Mouse (Mus musculus) CH12.LX (cell line): ENCODE measurements at regions not wholly inside any gene's neighbourhood (a gene's known extent, or its start where the extent isn't known, plus 50 kb on each side); places are given as distances from the start of the nearest gene placed in this dataset.
"Not testable (repeated sequence)": the region's sequence is repeated elsewhere in the genome, so short reads cannot be mapped to it uniquely, and the experiment has no call there.

ENCODE experiments used
- CTCF ChIP-seq, 2 experiments: IDR thresholded peaks in 1 of 2; conservative IDR thresholded peaks in 1 of 2; 2 replicates each; pipeline ENCODE4 v1.5.1; 2011 to 2012; ENCODE audit warnings: low read depth in 2 of 2, low read length in 2 of 2, improper control_type of control experiment in 1 of 2, inconsistent platforms in 1 of 2, mild to moderate bottlenecking in 1 of 2, moderate library complexity in 1 of 2
- GABPA ChIP-seq: IDR thresholded peaks from 2 replicates; pipeline ENCODE4 v1.6.1; 2012; ENCODE audit warnings: low read depth, low read length, improper control_type of control experiment, inconsistent platforms; ENCODE audit not compliant: insufficient replicate concordance
- IRF4 ChIP-seq: IDR thresholded peaks from 2 replicates; pipeline ENCODE4 v1.6.1; 2014; ENCODE audit warnings: low read depth, mild to moderate bottlenecking, inconsistent platforms, low read length, improper control_type of control experiment
- POLR2A ChIP-seq: IDR thresholded peaks from 2 replicates; pipeline ENCODE4 v1.6.1; 2011; ENCODE audit warnings: low read depth, mild to moderate bottlenecking, improper control_type of control experiment, low read length
- TCF12 ChIP-seq: IDR thresholded peaks from 2 replicates; pipeline ENCODE4 v1.6.1; 2014; ENCODE audit warnings: low read depth, mild to moderate bottlenecking, inconsistent platforms, low read length, improper control_type of control experiment
- USF1 ChIP-seq: IDR thresholded peaks from 2 replicates; pipeline ENCODE4 v1.6.1; 2014; ENCODE audit warnings: low read depth, mild to moderate bottlenecking, inconsistent platforms, low read length, improper control_type of control experiment
- ZC3H11A ChIP-seq: IDR thresholded peaks from 2 replicates; pipeline ENCODE4 v1.6.1; 2012; ENCODE audit warnings: low read depth, mild to moderate bottlenecking, inconsistent platforms, low read length, improper control_type of control experiment

DNA sequence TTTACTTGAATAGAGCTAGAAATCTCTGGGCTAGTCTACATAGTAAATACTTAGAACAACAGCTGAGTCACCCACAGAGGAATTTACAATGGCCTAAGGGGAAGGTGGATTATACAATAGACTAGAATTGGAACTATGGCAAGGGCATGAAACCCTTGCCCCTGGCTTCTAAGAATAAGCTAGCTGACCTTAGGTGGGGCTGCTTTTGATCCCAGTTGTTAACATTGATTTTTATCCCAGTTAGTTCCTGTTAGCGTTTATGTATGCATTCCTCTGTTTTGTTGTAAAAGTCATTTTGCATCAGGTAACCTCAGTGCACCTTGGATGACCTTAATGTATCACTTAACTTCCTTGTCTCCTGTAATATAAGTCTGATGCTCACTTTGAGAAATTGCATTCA lies 181.6 kb upstream of the Slc7a14 start:
- not testable (repeated sequence) for TF ChIP-seq CTCF (conservative IDR thresholded peaks at IDR 0.05 in 1 of 2, IDR thresholded peaks at IDR 0.05 in 1 of 2; ENCODE audit: low read depth in 2 of 2, low read length in 2 of 2); TCF12; IRF4; USF1; ZC3H11A; POLR2A; GABPA
